Mouse (Mus musculus): ENCODE results near the gene Faap100. TPM values are rescaled to one million over a fixed set of nuclear protein-coding genes. Genes with fewer than 3 reads are reported as not detected.
A peak's percentile ranks its signal among the peaks of the same experiment; 100 is the strongest.
"Not testable (repeated sequence)": the region's sequence is repeated elsewhere in the genome, so short reads cannot be mapped to it uniquely, and the experiment has no call there.

Gene Faap100
- total and polyA plus RNA-seq, 3 experiments, result 17.6 to 223 (median 24.1) TPM

DNA sequence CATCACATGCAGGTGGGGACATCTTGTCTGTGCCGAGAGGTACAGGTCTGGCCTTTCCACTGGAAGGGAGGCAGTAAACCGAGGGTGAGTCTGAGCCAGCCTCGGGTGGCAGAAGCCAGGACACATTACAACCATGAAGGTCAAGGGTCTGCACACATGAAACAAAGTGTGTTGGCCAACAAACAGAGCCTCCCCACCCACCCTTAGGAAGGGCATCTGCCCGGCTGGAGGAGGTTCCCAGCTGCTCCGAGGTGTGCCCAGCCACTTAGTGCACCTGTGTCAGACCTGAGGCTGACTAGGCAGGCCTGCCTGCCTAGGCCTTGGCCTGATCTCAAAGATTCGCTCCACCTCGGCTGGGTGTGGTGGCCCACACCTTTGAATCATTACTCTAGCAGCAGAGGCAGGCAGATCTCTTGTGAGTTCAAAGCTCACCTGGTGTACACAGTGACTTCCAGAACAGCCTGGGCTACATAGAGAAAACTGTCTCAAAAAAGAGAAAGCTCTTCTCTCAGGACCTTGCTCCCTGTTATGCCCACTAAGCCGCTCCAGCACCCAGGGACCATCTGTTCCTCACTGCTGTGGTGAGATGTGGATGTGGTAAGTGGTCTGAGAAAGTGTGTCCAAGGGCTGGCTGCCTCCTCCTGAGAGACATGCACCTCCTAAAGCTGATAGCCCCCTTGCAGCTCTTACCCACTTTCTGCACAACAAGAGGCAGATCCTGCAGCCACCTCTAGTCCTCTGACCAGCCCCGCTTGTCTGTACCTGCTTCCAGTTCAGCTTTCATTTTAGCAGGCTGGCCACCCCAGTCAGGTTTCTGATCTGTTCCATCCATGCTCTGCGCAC is 27.1 kb downstream of the Faap100 start:
- no peak for DNase-seq

DNA sequence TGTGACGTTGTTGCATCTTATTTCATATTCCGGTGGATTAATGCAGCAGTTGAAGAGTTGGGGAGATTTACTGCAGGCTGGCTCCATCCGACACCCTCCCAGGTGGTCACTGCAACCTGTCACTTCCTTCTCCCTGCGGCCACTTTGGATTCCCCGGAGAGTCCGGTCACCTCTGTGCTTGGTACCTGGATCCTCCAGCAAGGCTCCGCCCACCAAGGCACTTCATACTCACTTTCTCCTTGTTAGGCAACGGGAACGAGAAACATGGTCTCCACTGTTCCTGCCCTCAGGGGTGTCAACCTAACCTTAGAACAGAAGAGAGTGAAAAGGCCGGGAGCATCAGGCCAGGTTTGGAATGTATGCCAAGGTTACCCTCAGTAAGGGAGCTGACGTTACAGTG is 27.9 kb downstream of the Faap100 start:
- DNase-seq, result peak; percentile 56

DNA sequence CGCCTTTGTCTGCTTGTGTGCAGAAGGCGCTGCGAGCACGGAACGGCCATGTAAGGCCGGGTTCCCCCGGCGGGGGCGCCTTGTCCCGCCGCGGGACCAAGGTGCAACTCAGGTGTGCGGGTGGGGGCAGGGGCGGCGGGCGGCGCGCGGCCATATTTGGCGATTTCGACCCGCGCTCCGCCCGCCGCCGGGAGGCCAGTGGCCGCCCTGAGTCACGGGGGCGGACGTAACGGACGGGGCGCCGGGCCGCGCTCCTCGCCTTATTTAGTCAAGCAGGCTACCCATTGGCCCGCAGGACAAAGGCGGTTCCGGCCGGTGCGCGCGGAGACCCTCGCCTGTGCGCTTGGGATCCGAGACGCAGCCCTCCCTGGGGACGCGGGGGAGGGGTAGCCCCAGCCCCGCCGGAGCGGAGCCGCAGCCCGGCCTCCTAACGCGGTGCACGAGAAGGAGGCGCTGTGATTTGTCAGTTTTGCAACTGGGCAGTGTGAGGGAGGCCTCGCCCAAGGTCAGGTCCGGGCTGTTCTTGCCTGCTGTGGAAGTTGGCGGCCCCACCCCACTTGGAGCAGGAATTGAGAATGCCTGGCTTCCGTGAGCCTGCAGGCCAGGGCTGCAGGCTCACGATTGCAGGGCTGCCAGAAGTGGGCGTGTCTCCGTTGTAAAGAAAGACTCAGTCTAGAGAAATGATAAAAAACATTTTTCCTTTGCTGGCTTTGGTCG is 28.4 kb downstream of the Faap100 start:
- DNase-seq, result peak; percentile 95

DNA sequence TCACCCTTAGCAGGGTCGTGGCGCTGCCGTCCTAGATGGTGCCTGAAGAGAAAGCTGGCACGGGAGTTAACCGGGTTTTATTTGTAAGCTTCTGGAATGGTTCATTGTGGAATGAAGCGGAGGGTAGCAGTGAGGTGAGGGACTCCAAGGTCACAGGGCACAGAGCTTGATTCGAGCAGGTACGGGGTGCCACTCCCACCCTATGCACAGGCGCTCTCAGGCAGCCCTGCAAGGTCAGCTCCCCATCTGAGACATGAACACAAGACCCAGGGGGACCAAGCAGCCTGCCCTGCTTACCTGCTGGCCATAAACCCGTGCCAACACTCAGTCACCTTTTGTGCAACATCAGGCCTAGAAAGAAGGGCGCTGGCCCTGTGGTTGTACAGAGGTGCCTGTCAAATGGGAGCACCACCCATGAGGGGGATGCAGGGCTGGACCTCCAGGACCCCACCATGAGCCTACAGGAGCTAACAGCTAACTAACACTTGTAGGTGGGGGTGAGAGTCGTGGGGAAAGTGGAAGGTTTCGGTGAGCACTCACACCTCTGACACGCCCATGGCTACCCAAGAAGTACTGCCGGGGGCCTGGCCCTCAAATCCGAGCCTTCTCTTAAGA is 29.1 kb downstream of the Faap100 start:
- peak; percentile 73 for DNase-seq

DNA sequence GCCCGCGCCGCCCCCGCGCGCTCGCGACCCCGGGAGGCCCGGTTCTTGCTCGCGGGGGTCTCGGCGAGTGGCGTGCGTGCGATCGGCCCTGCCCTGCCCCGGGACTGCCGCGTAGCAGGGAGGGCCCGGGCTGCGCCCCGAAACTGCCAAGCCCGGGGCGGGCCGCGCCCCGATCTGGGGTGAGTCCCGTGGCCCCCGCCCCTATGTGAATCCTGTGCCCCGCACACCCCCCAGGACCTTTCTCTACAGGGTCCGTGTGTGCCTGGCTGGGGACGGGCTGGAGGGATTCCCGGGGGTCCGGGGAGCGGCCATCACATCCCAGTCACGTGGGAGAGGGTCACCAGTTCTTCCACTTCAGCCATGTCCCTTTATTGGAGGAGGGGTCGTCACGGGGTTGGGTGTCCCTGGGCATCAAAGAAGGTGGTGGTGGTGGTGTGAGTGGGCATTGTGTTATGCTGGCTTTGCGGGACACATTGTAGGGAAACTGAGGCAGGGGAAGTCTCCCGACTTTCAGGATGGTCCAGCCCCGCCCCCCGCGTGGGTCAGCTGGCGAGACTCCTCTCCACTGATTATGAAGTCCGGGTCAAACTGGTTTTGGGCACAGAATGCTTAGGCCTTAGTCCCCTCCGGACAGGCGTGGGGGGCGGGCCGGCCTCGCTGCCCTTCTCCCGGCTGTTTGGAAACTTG is 29.7 kb downstream of the Faap100 start:
- DNase-seq, result peak; percentile 72

DNA sequence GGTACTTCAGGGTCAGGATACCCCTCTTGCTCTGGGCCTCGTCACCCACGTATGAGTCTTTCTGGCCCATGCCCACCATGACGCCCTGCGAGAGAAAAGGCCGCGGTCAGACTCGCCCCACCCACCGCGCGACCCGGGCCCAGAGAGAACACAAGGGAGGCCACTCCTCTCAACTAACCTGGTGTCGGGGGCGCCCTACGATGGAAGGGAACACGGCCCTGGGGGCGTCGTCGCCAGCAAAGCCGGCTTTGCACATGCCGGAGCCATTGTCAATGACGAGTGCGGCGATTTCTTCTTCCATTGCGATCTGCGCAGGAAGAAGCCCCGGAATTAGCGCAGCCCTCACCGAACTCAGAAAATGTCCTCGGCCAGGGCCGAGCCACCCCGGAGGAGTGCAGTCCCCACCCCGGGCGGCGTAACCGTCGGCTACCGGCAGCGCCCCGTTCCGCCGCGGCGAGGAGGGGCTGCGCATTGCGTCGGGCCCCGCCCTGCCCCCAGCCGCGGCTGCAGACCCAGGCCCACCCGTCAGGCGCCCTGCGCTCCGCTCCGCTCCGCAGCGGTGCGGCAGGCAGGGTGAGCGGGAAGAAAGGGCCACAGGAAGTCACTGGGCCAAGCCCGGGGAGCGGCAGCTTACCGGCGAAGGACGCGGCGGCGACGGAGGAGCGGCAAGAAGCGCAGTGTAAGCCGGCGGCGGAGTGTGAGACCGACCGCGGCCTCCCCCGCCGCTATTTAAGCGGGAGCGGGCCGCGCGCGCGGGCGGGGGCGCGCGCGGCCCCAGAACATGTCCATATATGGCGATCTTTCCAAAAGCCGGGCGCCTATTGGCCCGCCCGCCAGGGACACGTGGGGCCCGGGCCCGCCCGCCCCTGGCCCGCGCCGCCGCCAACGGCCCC is 30.5 kb downstream of the Faap100 start, which contains the start of gene Actg1:
Actg1 (minus strand) TSS at position 752 of the 893 bp plus-strand sequence.
- DNase-seq, result peak; percentile 95

DNA sequence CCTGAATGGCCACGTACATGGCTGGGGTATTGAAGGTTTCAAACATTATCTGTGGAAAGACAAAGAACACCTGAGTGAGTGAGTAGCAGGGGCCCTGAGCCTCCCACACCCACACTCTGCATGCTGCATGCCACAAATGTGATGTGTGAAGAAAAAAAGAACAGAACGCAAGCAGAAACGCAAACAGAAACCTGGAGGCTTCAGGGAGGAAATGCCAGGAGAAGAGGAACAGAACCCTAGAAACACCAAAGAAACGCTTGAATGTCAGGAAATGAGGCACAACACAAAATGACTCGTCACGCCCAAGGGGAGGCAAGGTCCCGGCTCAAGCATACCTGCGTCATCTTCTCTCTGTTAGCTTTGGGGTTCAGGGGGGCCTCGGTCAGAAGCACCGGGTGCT is 31.3 kb downstream of the Faap100 start:
- peak; percentile 43 for DNase-seq

DNA sequence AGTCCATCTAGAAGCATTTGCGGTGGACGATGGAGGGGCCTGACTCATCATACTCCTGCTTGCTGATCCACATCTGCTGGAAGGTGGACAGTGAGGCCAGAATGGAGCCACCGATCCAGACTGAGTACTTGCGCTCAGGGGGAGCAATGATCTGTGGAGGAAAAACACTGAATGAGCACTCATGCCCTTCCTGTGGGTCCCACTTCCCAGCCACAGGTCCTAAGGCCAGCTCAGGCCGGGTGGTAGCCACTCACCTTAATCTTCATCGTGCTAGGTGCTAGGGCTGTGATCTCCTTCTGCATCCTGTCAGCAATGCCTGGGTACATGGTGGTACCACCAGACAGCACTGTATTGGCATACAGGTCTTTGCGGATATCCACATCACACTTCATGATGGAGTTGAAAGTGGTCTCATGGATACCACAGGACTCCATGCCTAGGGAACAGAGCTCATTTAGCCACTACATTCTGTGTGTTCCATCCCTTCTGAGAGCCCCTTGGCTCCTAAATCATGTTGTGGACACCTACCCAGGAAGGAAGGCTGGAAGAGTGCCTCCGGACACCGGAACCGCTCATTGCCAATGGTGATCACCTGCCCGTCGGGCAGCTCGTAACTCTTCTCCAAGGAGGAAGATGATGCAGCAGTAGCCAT is 32.1 kb downstream of the Faap100 start:
- not testable (repeated sequence) for DNase-seq

DNA sequence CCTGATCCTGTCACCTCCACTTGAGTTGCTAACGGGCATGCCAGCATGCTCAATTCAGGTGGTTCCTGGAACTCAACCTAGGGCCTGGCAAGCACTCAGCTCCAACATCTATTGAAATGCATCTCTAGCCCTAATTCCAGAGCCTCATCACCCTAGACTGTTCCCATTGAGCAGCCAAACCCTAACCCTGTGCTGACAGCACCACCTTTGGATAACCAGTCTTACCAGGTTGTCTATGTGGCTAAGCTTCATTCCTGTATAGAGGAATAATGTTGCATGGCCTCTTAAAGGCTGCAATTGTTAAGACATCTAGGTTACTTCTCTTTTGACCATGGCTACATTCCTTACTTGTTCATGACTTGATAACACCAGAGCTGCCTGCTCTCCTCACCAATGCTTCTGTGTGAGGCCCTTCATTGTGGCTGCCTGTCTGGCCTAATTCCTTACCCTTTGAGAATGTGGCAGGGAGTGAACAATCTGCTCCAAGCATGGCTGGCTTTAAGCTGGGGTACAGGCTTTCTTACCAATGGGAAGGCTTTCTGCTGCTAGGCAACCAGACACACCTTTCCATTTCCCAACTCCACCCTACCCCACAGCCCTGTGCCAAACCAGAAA is 33.4 kb downstream of the Faap100 start:
- no peak for DNase-seq

DNA sequence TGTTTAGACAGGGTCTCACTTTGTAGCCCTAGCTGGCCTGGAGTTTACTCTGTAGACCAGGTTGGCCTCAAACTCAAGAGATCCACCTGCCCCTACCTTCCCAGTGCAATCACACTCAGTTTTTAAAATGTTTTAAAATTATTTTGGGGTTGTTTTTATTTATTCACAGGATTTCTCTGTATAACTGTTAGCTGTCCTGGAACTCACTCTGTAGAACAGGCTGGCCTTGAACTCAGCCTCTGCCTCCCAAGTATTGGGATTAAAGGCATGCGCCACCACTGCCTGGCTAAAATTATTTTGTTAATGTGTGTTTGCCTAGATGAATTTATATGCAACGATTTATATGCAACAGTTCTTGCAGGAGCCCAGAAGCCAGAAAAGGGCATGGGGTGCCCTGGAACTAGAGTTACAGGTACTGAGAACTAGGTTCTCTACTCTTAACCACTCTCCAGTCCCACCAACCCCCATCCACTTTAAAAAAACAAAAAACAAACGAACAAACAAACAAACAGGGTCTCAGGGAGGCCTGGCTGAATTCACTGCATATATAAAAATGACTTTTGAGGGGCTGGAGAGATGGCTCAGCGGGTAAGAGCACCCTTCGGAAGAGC is 34.1 kb downstream of the Faap100 start:
- DNase-seq, result no peak

DNA sequence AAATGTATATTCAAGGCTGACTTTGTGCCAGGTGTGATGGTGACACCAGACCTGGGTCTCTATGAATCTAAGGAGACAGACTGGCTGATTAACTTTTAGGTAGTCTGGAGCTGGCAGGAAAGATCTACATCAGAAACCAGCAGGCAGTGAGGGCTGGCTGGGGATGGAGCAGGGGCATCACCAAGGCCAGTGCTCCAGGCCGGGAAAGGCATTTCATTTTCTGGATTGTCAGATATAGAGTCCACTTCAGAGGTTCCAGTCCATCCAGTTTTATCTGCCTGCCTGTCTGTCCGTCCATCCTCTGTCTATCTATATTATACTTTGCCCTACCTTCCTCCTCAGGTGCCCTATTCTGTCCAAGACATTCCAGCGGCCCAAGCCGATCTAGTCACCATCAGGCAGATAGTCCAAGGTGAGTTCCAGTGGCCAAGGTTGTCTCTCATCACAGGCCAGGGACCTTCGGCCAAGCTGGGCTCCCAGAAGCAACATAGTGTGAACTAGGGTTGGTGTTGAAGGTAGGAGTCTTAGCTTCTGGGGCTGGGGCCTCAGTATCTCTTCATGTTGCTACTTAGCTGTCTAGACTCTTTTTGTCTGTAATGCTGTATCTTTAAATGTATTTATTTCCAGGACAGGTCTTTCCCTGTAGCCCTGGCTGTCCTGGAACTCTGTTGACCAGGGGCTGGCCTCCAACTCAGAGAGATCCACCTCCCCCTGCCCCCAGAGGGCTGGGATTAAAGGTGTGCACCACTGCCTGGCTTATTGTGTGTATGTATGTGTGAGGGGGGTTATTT is 34.9 kb downstream of the Faap100 start:
- no peak for DNase-seq

DNA sequence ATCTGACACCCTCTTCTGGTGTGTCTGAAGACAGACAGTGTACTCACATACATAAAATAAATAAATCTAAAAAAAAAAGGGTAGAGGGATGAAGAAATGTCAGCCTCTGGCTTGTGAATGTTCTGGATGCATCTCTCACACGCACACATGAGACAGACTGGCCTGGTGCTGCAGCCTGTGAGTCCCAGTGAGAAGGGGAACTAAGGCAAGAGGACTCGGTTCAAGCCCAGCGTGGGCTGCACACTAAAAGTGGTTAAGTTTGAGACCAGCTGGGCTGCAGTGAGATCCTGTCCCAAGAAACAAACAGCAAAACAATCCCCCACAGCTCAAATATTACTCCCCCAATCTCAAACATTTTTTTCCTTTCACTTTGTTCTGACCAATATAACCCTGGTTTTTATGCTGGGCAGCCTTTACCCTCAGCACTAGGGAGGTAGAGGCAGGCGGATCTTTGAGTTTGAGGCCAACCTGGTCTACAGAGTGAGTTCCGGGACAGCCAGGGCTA is 35.9 kb downstream of the Faap100 start:
- DNase-seq, result no peak

DNA sequence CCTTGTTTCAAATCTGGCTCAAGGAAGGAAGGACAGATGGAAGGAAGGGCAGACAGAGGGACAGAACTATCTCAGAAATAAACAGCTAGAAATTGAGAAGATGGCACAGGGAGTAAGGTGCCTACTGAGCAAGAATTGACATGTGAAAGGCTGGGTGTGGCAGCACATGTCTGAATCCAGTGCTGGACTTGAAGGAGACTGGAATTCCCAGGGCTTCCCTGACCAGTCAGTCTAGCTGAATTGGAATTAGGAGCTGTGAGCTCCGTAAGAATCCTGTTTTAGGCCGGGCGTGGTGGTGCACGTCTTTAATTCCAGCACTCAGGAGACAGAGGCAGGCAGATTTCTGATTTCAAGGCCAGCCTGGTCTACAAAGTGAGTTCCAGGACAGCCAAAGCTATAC is 36.9 kb downstream of the Faap100 start:
- DNase-seq, result no peak

DNA sequence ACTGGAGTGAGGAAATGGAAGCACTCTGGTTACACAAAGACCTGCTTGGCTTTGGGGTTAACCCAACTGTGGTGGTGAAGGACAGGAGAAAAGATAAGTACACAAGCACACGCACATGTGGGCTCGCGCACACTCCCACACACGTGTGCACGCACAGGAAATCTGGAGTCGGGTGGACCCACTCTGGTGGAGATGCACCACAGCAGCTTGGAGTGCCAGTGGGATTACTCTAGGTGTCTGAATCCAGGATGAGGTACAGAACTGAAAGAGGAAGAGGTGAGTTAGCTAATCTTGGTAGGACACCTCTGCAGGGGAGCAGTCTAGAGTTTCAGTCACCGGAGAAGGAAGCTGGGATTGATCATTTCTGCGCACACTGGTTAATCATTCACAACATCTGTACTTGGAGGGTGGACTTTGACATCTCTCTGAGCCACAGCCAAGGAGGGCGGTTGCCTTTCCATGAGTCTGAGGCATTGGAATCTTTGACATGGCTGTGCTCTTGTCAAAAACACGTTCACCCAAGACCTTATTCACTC is 38.5 kb downstream of the Faap100 start:
- DNase-seq, result no peak

DNA sequence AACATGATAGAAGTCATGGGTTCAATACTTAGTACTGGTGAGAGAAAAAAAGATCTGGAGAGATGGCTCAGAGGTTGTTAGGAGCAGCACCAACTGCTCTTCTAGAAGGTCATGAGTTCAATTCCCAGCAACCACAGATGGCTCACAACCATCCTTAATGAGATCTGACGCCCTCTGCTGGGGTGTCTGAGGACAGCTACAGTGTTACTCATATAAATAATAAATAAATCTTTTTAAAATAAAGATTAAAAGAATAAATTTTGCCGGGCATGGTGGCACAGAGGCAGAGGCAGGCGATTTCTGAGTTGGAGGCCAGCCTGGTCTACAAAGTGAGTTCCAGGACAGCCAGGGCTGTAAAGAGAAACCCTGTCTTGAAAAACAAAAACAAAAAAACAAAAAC is 39.8 kb downstream of the Faap100 start:
- no peak for DNase-seq

DNA sequence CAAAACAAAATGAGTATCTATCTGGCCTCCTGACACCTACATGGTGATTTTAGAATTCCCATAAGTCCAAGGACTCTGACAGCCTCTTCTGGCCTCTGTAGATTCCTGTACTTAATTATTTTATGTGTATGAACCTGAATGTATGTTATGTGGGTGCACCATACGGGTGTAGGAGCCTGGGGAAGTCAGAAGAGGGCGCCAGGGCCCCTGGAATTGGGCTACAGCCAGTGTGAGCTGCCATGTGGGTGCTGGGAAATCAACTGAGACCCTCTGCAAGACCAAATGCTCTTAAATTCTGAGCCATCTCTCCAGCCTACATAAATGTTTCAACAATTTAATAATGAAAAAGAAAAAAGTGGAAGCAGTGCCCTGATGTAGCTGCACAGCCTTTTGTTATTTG is 41.1 kb downstream of the Faap100 start:
- DNase-seq, result no peak

DNA sequence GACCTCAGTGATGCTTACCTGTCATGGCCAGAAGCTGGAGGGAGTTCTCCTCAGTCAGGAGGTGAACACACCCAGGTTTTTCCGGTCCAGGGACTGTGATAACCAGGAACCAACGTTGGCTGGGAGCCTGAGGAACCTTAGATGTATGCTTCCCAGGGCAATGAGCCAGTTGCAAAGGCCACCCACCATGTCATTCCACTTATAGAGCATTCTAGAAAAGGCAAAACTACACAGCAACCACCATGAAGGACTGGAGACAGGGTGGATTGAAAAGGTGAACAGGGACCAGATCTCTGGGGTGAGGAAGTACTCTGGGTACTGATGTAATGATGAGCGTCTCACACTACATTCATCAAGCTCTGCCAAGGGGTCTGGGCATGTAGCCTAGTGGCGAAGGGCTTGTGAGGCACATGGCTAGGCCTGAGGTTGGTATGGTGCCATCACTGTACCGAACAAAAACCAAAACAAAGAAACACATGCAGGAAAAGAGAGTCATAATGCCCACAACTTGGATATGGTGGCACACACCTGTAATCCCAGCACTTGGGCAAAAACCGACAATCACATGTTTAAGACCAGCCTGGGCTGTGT is 43.0 kb downstream of the Faap100 start:
- DNase-seq, result no peak

DNA sequence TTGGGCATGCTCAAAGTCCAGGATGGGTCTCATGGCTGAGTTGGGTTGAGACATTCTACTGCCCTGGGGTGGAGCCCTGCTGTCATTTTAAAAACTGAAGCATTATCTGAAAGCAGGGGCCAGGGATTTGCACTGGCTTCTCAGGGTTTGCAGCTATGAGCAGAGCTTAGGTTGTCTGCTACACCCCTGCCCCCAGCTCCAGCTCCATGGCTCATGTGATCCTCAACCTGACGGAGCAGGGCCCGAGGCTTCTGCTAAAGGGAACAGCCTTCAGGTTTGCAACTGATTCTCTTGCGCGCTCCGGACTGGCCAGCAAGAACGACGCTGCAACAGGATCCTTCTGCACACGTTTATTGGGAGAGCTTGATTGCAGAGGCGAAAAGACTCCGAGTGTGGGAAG is 58.4 kb downstream of the Faap100 start:
- no peak for DNase-seq

All from adrenal gland, adult 2 months (tissue).